In genomic region chr7:4656818-4657217, GRCm38 (mm10) we compare ENCODE assay signal across 10 mouse cellular contexts. TPM values are rescaled to one million over a fixed set of nuclear protein-coding genes. Genes with fewer than 3 reads are reported as not detected.
DNase-seq lines count a peak whose midpoint lies in the region; ATAC-seq and TF ChIP-seq lines count a peak whose summit lies in the region.
"Had no signal": no experiment of that assay in that cellular context is flagged by ENCODE, and none has a peak within 500 bp of the region (broad histone marks: within the 10 kb centered on the region; RNA-seq: fewer than 3 reads in every experiment).

No protein-coding gene starts in this region.

- no peaks in the 10 kb centered on the region for H3K9me3 ChIP-seq in limb, embryonic 11.5 days (ENCODE audit: control insufficient read depth, low read length)
- H3K9me3 ChIP-seq in neural tube, embryonic 12.5 days = no peaks in the 10 kb centered on the region

- ATAC-seq in limb, embryonic 11.5 days (ENCODE audit: insufficient number of reproducible peaks, low FRiP score, low TSS enrichment, low read depth) = no peak
- no peak for ATAC-seq in neural tube, embryonic 12.5 days (ENCODE audit: low FRiP score, low read depth)

- peak overlapping the region; percentile 88; the same call in 1 of the 2 replicates for H3K4me2 ChIP-seq in limb, embryonic 11.5 days (ENCODE audit: low read depth, severe bottlenecking)
- H3K4me2 ChIP-seq in neural tube, embryonic 12.5 days (replicated peaks) = peak overlapping the region; percentile 97

- no peaks in the 10 kb centered on the region for H3K27me3 ChIP-seq in limb, embryonic 11.5 days (ENCODE audit: control insufficient read depth, insufficient read depth, low read length)
- no peaks in the 10 kb centered on the region for H3K27me3 ChIP-seq in neural tube, embryonic 12.5 days (replicated peaks)

- no peak overlapping the region for H3K9ac ChIP-seq in limb, embryonic 11.5 days (ENCODE audit: low read length)
- peak overlapping the region; percentile 91 for H3K9ac ChIP-seq in neural tube, embryonic 12.5 days

- DNase-seq in layer of hippocampus, adult 2 months (ENCODE audit: low spot score in 2 of 2) = no peak
- DNase-seq in layer of hippocampus, postnatal 10 days (ENCODE audit: low spot score in 2 of 2) = no peak
- DNase-seq in limb, embryonic 11.5 days (ENCODE audit: low spot score) = no peak
- no peak for DNase-seq in gastrocnemius, adult 18-20 months (ENCODE audit: low spot score)
- DNase-seq in adrenal gland, postnatal 14 days = no peak
- DNase-seq in kidney, postnatal 25 days = no peak

- peak overlapping the region; percentile 76 for H3K4me3 ChIP-seq in layer of hippocampus, adult 2 months
- 0 out of 2 replicates have a peak overlapping the region, but pooled peaks have one; percentile 80 for H3K4me3 ChIP-seq in embryonic fibroblast, embryonic 13.5 days (ENCODE audit: insufficient read depth, low read length)
- peak overlapping the region; percentile 78; the same call in 1 of the 2 replicates for H3K4me3 ChIP-seq in limb, embryonic 11.5 days (ENCODE audit: low read depth, low read length)
- no peak overlapping the region for H3K4me3 ChIP-seq in neural tube, embryonic 12.5 days

- H3K27ac ChIP-seq in layer of hippocampus, adult 2 months = peak overlapping the region; percentile 100
- no peak overlapping the region for H3K27ac ChIP-seq in embryonic fibroblast, embryonic 13.5 days (ENCODE audit: insufficient read depth, low read length)
- no peak overlapping the region for H3K27ac ChIP-seq in limb, embryonic 11.5 days (replicated peaks; ENCODE audit: low read depth, low read length)
- no peak overlapping the region for H3K27ac ChIP-seq in neural tube, embryonic 12.5 days

- TF ChIP-seq POLR2A in embryonic fibroblast, embryonic 13.5 days (IDR thresholded peaks at IDR 0.05; ENCODE audit: low read depth, low read length) = no peak

- no peak for TF ChIP-seq CTCF in layer of hippocampus, adult 2 months (conservative IDR thresholded peaks at IDR 0.05)
- no peak for TF ChIP-seq CTCF in embryonic fibroblast, embryonic 13.5 days (IDR thresholded peaks at IDR 0.05; ENCODE audit: borderline replicate concordance, insufficient read depth, low read length)

- H3K36me3 ChIP-seq in limb, embryonic 11.5 days (ENCODE audit: control insufficient read depth, insufficient read depth, low read length) = peaks cover 2% of the 10 kb centered on the region; the same call in 1 of the 2 replicates
- H3K36me3 ChIP-seq in neural tube, embryonic 12.5 days = peaks cover 4% of the 10 kb centered on the region; the same call in 1 of the 2 replicates

- peaks cover 5% of the 10 kb centered on the region; the same call in 1 of the 2 replicates for H3K4me1 ChIP-seq in embryonic fibroblast, embryonic 13.5 days (ENCODE audit: control insufficient read depth, insufficient read depth, low read length)
- peaks cover 11% of the 10 kb centered on the region for H3K4me1 ChIP-seq in limb, embryonic 11.5 days (ENCODE audit: control insufficient read depth, insufficient read depth, low read length)
- H3K4me1 ChIP-seq in neural tube, embryonic 12.5 days = peaks cover 32% of the 10 kb centered on the region

- 82% methylated on average over 1 of the region's 1 CpGs for WGBS in limb, embryonic 11.5 days
- WGBS in neural tube, embryonic 12.5 days = 71% methylated on average over 1 of the region's 1 CpGs

RNA-seq across cellular contexts. Expression of gene Ppp6r1, which starts 2.0 kb away (rescaled TPM):
- 100 to 1,000 TPM; 133 to 134 TPM for total RNA-seq in layer of hippocampus, adult 2 months (2021)
- total RNA-seq in layer of hippocampus, postnatal 10 days (2021) = 100 to 1,000 TPM; 112 to 121 TPM
- polyA plus RNA-seq in embryonic fibroblast, embryonic 13.5 days (2011; ENCODE audit: insufficient read length, low read depth, missing spikeins) = 47.6 and 60.3 TPM in 2 replicates
- polyA plus RNA-seq in limb, embryonic 11.5 days (2014; fragmentation: Nextera tagmentation; extraction: Ambion mirVana) = 4.9 and 6.5 TPM in 2 replicates
- 11.1 and 13.9 TPM in 2 replicates for polyA plus RNA-seq in neural tube, embryonic 12.5 days (2016; fragmentation: Nextera tagmentation; extraction: Ambion mirVana)
- total RNA-seq in gastrocnemius, adult 18-20 months (2021) = 10 to 100 TPM; 45.8 to 46.6 TPM
- 80.9 and 86.1 TPM in 2 replicates for total RNA-seq in adrenal gland, postnatal 14 days (2021)

RNA-seq across cellular contexts. Expression of gene Tmem86b, which starts 25.6 kb away (rescaled TPM):
- 10 to 100 TPM; 17.8 to 21.8 TPM for total RNA-seq in layer of hippocampus, adult 2 months (2021)
- 10 to 100 TPM; 13.9 to 18.5 TPM for total RNA-seq in layer of hippocampus, postnatal 10 days (2021)
- polyA plus RNA-seq in embryonic fibroblast, embryonic 13.5 days (2011; ENCODE audit: insufficient read length, low read depth, missing spikeins) = 2.7 and 4.7 TPM in 2 replicates
- polyA plus RNA-seq in limb, embryonic 11.5 days (2014; fragmentation: Nextera tagmentation; extraction: Ambion mirVana) = 1.1 and 2.5 TPM in 2 replicates
- 3.5 and 4.0 TPM in 2 replicates for polyA plus RNA-seq in neural tube, embryonic 12.5 days (2016; fragmentation: Nextera tagmentation; extraction: Ambion mirVana)
- total RNA-seq in gastrocnemius, adult 18-20 months (2021) = 1 to 10 TPM; 2.3 to 2.6 TPM
- total RNA-seq in adrenal gland, postnatal 14 days (2021) = 8.8 and 16.2 TPM in 2 replicates

RNA-seq across cellular contexts. Expression of gene Hspbp1, which starts 28.1 kb away (rescaled TPM):
- 10 to 100 TPM; 82.1 to 92.1 TPM for total RNA-seq in layer of hippocampus, adult 2 months (2021)
- total RNA-seq in layer of hippocampus, postnatal 10 days (2021) = 10 to 100 TPM; 93.2 to 97.2 TPM
- polyA plus RNA-seq in embryonic fibroblast, embryonic 13.5 days (2011; ENCODE audit: insufficient read length, low read depth, missing spikeins) = 31.3 and 32.1 TPM in 2 replicates
- polyA plus RNA-seq in limb, embryonic 11.5 days (2014; fragmentation: Nextera tagmentation; extraction: Ambion mirVana) = 104 and 112 TPM in 2 replicates
- polyA plus RNA-seq in neural tube, embryonic 12.5 days (2016; fragmentation: Nextera tagmentation; extraction: Ambion mirVana) = 119 and 122 TPM in 2 replicates
- total RNA-seq in gastrocnemius, adult 18-20 months (2021) = 10 to 100 TPM; 22.1 to 23.9 TPM
- 34.0 and 37.9 TPM in 2 replicates for total RNA-seq in adrenal gland, postnatal 14 days (2021)

RNA-seq across cellular contexts. Expression of gene Brsk1, which starts 33.6 kb away (rescaled TPM):
- 100 to 1,000 TPM; 334 to 355 TPM for total RNA-seq in layer of hippocampus, adult 2 months (2021)
- total RNA-seq in layer of hippocampus, postnatal 10 days (2021) = 100 to 1,000 TPM; 280 to 313 TPM
- 11.3 and 15.1 TPM in 2 replicates for polyA plus RNA-seq in embryonic fibroblast, embryonic 13.5 days (2011; ENCODE audit: insufficient read length, low read depth, missing spikeins)
- polyA plus RNA-seq in limb, embryonic 11.5 days (2014; fragmentation: Nextera tagmentation; extraction: Ambion mirVana) = 1.7 and 2.5 TPM in 2 replicates
- polyA plus RNA-seq in neural tube, embryonic 12.5 days (2016; fragmentation: Nextera tagmentation; extraction: Ambion mirVana) = 5.0 and 5.5 TPM in 2 replicates
- total RNA-seq in gastrocnemius, adult 18-20 months (2021) = under 1 TPM; 0.50 to 0.64 TPM
- total RNA-seq in adrenal gland, postnatal 14 days (2021) = 6.0 and 8.4 TPM in 2 replicates

RNA-seq across cellular contexts. Expression of gene Ptprh, which starts 53.0 kb away (rescaled TPM):
- total RNA-seq in layer of hippocampus, adult 2 months (2021) = under 1 TPM; 0.18 to 0.22 TPM
- 1 to 10 TPM; 1.1 TPM for total RNA-seq in layer of hippocampus, postnatal 10 days (2021)
- not detected in 2 replicates for polyA plus RNA-seq in embryonic fibroblast, embryonic 13.5 days (2011; ENCODE audit: insufficient read length, low read depth, missing spikeins)
- polyA plus RNA-seq in limb, embryonic 11.5 days (2014; fragmentation: Nextera tagmentation; extraction: Ambion mirVana) = not detected in 2 replicates
- not detected in 2 replicates for polyA plus RNA-seq in neural tube, embryonic 12.5 days (2016; fragmentation: Nextera tagmentation; extraction: Ambion mirVana)
- not detected for total RNA-seq in gastrocnemius, adult 18-20 months (2021)
- total RNA-seq in adrenal gland, postnatal 14 days (2021) = not detected in 2 replicates
- total RNA-seq: megakaryocyte progenitor cell, adult 5-6 weeks had no signal
- polyA plus RNA-seq: embryonic facial prominence, embryonic 11.5 days had no signal
